Mouse (Mus musculus) erythroblast, embryonic 14.5 days (primary cell): ENCODE measurements around the gene Mmp2. TPM values are rescaled to one million over a fixed set of nuclear protein-coding genes. Genes with fewer than 3 reads are reported as not detected.

ENCODE experiments used
- H3K27me3 ChIP-seq: 2 replicates; pipeline ENCODE4 v1.6.1; 2012; ENCODE audit warnings: inconsistent platforms; ENCODE audit not compliant: control insufficient read depth
- H3K36me3 ChIP-seq: 2 replicates; pipeline ENCODE4 v1.6.1; 2012; ENCODE audit warnings: mild to moderate bottlenecking, inconsistent platforms; ENCODE audit not compliant: control insufficient read depth
- H3K4me1 ChIP-seq: 2 replicates; pipeline ENCODE4 v1.6.1; 2012; ENCODE audit warnings: inconsistent platforms; ENCODE audit not compliant: control insufficient read depth
- H3K4me3 ChIP-seq: replicated peaks from 2 replicates; pipeline ENCODE3; 2012; ENCODE audit warnings: moderate library complexity, mild to moderate bottlenecking, inconsistent platforms
- H3K9me3 ChIP-seq: 2 replicates; pipeline ENCODE4 v1.6.1; 2012; ENCODE audit warnings: low read length, inconsistent platforms, mixed read lengths; ENCODE audit not compliant: control insufficient read depth
- GATA1 ChIP-seq: IDR thresholded peaks from 2 replicates; pipeline ENCODE4 v1.6.1; 2012; ENCODE audit warnings: low read length, inconsistent platforms, mixed read lengths
- TAL1 ChIP-seq: IDR thresholded peaks from 3 replicates; pipeline ENCODE4 v1.6.1; 2012; ENCODE audit warnings: low read length, inconsistent platforms, mixed read lengths
- polyA plus RNA-seq: library from polyadenylated mRNA; stranded (reverse); fragments of >175 nt; gene quantifications from 2 replicates; pipeline ENCODE4 v1.2.3, GENCODE M21; 2012

The Mmp2 gene
- polyA plus RNA-seq, 1 experiment = not detected

- TF ChIP-seq TAL1 (no peak), GATA1 (no peak)
- no peaks in the 10 kb centered on the region for H3K9me3 ChIP-seq
Observed at GRCm38 (mm10) chr8:92834786-92835500, 7.9 kb downstream of the Mmp2 start.

DNA sequence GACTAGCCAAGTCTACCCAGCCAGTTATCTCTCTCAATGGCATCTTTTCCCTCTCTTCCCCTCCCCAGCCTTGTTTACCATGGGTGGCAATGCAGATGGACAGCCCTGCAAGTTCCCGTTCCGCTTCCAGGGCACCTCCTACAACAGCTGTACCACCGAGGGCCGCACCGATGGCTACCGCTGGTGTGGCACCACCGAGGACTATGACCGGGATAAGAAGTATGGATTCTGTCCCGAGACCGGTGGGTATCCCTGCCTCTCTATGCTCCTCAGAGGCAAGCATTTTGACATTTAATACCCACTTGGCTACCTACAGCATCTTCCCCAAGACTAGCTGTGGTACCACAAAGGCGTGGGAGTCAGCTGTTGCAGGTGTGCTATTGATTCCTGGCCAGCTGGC is 8.8 kb downstream of the Mmp2 start:
- TF ChIP-seq GATA1 (no peak), TAL1 (no peak)
- H3K9me3 ChIP-seq = no peaks in the 10 kb centered on the region
- H3K27me3 ChIP-seq = no peaks in the 10 kb centered on the region
- H3K4me1 ChIP-seq = no peaks in the 10 kb centered on the region
- H3K36me3 ChIP-seq = no peaks in the 10 kb centered on the region
- H3K4me3 ChIP-seq = no peak overlapping the region

More at GRCm38 (mm10) chr8:92834786-92835500, 7.9 kb downstream of the Mmp2 start:
- H3K36me3 ChIP-seq = no peaks in the 10 kb centered on the region
- no peak overlapping the region for H3K4me3 ChIP-seq
- H3K4me1 ChIP-seq = no peaks in the 10 kb centered on the region
- H3K27me3 ChIP-seq = no peaks in the 10 kb centered on the region

- TF ChIP-seq GATA1 (no peak), TAL1 (no peak)
- Histone ChIP-seq H3K4me3 (no peak overlapping the region), H3K36me3 (no peaks in the 10 kb centered on the region), H3K27me3 (no peaks in the 10 kb centered on the region), H3K9me3 (no peaks in the 10 kb centered on the region), H3K4me1 (no peaks in the 10 kb centered on the region)
Observed at GRCm38 (mm10) chr8:92838616-92839015, 11.5 kb downstream of the Mmp2 start.

DNA sequence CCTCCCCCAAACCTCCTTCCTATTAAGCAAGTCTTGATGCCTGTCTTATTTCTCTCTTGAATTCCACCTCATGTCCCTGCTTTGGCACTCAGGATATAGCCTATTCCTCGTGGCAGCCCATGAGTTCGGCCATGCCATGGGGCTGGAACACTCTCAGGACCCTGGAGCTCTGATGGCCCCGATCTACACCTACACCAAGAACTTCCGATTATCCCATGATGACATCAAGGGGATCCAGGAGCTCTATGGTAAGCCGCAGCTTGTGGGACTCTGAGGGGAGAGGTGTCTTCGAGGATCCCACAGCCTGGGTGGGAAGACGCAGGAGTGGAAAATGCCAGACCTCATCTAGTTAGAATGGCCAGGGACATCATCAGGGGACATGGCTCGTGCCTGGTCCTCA is 12.1 kb downstream of the Mmp2 start:
- no peaks in the 10 kb centered on the region for H3K9me3 ChIP-seq
- no peak for TF ChIP-seq GATA1
- no peak for TF ChIP-seq TAL1
- H3K4me3 ChIP-seq = no peak overlapping the region
- H3K4me1 ChIP-seq = no peaks in the 10 kb centered on the region
- no peaks in the 10 kb centered on the region for H3K36me3 ChIP-seq
- H3K27me3 ChIP-seq = no peaks in the 10 kb centered on the region

DNA sequence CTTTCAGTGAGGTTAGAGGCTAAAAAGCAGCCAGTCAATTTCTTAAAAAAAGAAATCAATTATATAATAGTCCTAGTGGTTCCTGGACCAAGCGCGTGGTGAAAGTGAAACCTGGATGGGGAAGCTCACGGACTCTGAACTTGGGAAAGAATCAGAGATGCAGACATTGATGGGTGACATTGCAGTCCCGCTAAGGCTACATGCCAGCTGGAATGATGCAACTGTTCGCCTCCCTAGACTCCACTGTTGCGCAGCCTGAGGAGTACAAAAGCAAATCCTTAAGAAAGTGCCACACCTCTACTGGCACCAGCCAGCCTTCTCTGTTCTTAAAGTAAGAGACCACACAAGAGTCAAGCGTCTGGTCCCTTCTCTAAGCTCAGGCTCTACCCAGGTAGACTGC is 12.8 kb downstream of the Mmp2 start:
- no peaks in the 10 kb centered on the region for H3K4me1 ChIP-seq
- no peaks in the 10 kb centered on the region for H3K9me3 ChIP-seq
- TF ChIP-seq GATA1 (no peak), TAL1 (no peak)
- no peaks in the 10 kb centered on the region for H3K27me3 ChIP-seq
- H3K36me3 ChIP-seq = no peaks in the 10 kb centered on the region
- no peak overlapping the region for H3K4me3 ChIP-seq

DNA sequence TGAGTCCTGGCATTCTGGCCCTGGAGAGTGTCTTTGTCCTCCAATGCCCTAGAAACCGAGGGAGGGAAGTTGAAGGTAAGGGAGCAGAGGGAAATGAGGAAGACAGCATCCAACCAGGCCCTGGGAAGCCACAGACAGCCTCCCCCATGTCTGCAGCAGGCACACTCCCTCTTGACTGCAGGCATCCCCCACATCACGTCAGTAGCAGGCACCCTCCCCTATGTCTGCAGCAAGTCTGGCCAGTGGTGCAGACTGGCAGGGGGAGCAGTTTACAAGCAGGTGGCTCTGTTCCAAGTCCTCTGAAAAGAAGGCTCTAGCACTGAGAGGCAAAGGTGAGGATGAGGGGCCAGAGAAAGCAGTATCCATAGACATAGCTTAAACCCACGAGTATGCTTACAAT is 19.6 kb downstream of the Mmp2 start:
- Histone ChIP-seq H3K4me3 (no peak overlapping the region), H3K4me1 (no peaks in the 10 kb centered on the region), H3K27me3 (no peaks in the 10 kb centered on the region), H3K36me3 (no peaks in the 10 kb centered on the region), H3K9me3 (no peaks in the 10 kb centered on the region)
- TF ChIP-seq TAL1 = no peak
- no peak for TF ChIP-seq GATA1

- H3K4me1 ChIP-seq = no peaks in the 10 kb centered on the region
- no peak overlapping the region for H3K4me3 ChIP-seq
- TF ChIP-seq TAL1 (no peak), GATA1 (no peak)
- H3K27me3 ChIP-seq = no peaks in the 10 kb centered on the region
- no peaks in the 10 kb centered on the region for H3K9me3 ChIP-seq
- H3K36me3 ChIP-seq = no peaks in the 10 kb centered on the region
Observed at GRCm38 (mm10) chr8:92847299-92847698, 20.2 kb downstream of the Mmp2 start.

- H3K4me1 ChIP-seq = no peaks in the 10 kb centered on the region
- H3K9me3 ChIP-seq = no peaks in the 10 kb centered on the region
- no peak overlapping the region for H3K4me3 ChIP-seq
- peaks cover 10% of the 10 kb centered on the region for H3K27me3 ChIP-seq
- TF ChIP-seq GATA1 (no peak), TAL1 (no peak)
- H3K36me3 ChIP-seq = no peaks in the 10 kb centered on the region
Observed at GRCm38 (mm10) chr8:92849261-92849660, 22.2 kb downstream of the Mmp2 start.

DNA sequence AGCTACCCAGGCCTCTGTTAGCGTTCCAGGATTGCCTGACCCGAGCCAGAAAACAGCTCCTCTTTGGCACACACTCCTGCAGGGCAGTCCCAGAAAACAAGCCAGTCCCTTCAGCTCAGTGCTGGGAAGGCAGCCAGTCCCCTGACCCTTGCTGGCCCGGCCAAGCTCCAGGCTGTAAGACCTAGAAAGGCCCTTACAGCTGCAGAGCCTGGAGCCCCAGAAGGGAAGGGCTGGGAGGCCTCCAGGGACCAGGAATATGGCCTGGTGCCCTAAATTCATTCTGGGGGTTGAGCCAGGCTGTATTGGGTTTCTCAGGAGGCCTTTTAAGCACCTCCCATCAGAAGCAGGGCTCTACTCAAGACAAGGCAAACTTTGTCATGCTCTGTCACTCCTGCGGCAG is 23.1 kb downstream of the Mmp2 start:
- no peaks in the 10 kb centered on the region for H3K9me3 ChIP-seq
- no peak for TF ChIP-seq GATA1
- no peak for TF ChIP-seq TAL1
- no peaks in the 10 kb centered on the region for H3K36me3 ChIP-seq
- H3K4me3 ChIP-seq = no peak overlapping the region
- peaks cover 20% of the 10 kb centered on the region for H3K27me3 ChIP-seq
- H3K4me1 ChIP-seq = 0 out of 2 replicates have a peak, but pooled peaks cover 2% of the 10 kb centered on the region

DNA sequence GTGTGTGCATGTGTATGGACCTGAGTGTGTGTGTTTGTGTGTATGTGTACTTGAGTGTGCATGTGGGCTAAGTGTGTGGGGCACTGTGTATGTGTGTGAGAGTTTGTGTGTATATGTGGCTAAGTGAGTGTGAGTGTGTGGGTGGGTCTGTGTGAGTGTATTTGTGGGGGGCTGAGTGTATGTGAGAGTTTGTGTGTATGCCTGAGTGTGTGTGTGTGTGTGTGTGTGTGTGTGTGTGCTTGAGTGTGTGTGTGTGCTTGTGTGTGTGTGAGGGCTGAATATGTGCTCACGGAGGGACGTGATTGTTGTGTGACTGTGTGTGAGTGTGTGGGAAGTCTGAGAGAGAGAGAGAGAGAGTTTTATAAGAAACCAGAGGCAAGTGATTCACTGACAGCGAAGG is 24.3 kb downstream of the Mmp2 start:
- Histone ChIP-seq H3K9me3 (no peaks in the 10 kb centered on the region), H3K36me3 (no peaks in the 10 kb centered on the region), H3K27me3 (peaks cover 31% of the 10 kb centered on the region), H3K4me1 (0 out of 2 replicates have a peak, but pooled peaks cover 3% of the 10 kb centered on the region), H3K4me3 (no peak overlapping the region)
- TF ChIP-seq TAL1 (no peak), GATA1 (no peak)
